Mouse (Mus musculus): Measurements from ENCODE around the gene Adgrl2.

The Adgrl2 gene

GRCm38 (mm10) chr3:148885184-148885583, 105.2 kb downstream of the Adgrl2 start:
- no peak for DNase-seq (ENCODE audit: low spot score)

GRCm38 (mm10) chr3:148881431-148881830, 108.9 kb downstream of the Adgrl2 start:
- DNase-seq (ENCODE audit: low spot score): no peak

GRCm38 (mm10) chr3:148872563-148872962, 117.8 kb downstream of the Adgrl2 start:
- no peak for DNase-seq (ENCODE audit: low spot score)

- DNase-seq (ENCODE audit: low spot score): no peak
These were observed 118.4 kb downstream of the Adgrl2 start for GRCm38 (mm10) chr3:148871792-148872464.

- no peak for DNase-seq (ENCODE audit: low spot score)
These were observed 122.7 kb downstream of the Adgrl2 start for GRCm38 (mm10) chr3:148867618-148868017.

- no peak for DNase-seq (ENCODE audit: low spot score)
These were observed 123.7 kb downstream of the Adgrl2 start for GRCm38 (mm10) chr3:148866633-148867032.

GRCm38 (mm10) chr3:148866053-148866452, 124.3 kb downstream of the Adgrl2 start:
- DNase-seq (ENCODE audit: low spot score): no peak

GRCm38 (mm10) chr3:148865234-148865633, 125.1 kb downstream of the Adgrl2 start:
- no peak for DNase-seq (ENCODE audit: low spot score)

- no peak for DNase-seq (ENCODE audit: low spot score)
These were observed 128.5 kb downstream of the Adgrl2 start for GRCm38 (mm10) chr3:148861860-148862259.

- no peak for DNase-seq (ENCODE audit: low spot score)
These were observed 135.9 kb downstream of the Adgrl2 start for GRCm38 (mm10) chr3:148854306-148854910.

GRCm38 (mm10) chr3:148853372-148853771, 137.0 kb downstream of the Adgrl2 start:
- DNase-seq (ENCODE audit: low spot score): no peak

- no peak for DNase-seq (ENCODE audit: low spot score)
These were observed 137.8 kb downstream of the Adgrl2 start for GRCm38 (mm10) chr3:148852556-148852955.

- DNase-seq (ENCODE audit: low spot score): no peak
These were observed 139.5 kb downstream of the Adgrl2 start for GRCm38 (mm10) chr3:148850821-148851220.

- DNase-seq (ENCODE audit: low spot score): no peak
These were observed 142.0 kb downstream of the Adgrl2 start for GRCm38 (mm10) chr3:148848366-148848765.

- no peak for DNase-seq (ENCODE audit: low spot score)
These were observed 146.2 kb downstream of the Adgrl2 start for GRCm38 (mm10) chr3:148844182-148844581.

GRCm38 (mm10) chr3:148842533-148842932, 147.8 kb downstream of the Adgrl2 start:
- DNase-seq (ENCODE audit: low spot score): no peak

GRCm38 (mm10) chr3:148838835-148839296, 151.5 kb downstream of the Adgrl2 start:
- no peak for DNase-seq (ENCODE audit: low spot score)

GRCm38 (mm10) chr3:148838095-148838834, 152.1 kb downstream of the Adgrl2 start:
- no peak for DNase-seq (ENCODE audit: low spot score)

- no peak for DNase-seq (ENCODE audit: low spot score)
These were observed 155.2 kb downstream of the Adgrl2 start for GRCm38 (mm10) chr3:148835136-148835535.

- no peak for DNase-seq (ENCODE audit: low spot score)
These were observed 157.1 kb downstream of the Adgrl2 start for GRCm38 (mm10) chr3:148833070-148833769.

GRCm38 (mm10) chr3:148832001-148832400, 158.4 kb downstream of the Adgrl2 start:
- no peak for DNase-seq (ENCODE audit: low spot score)

GRCm38 (mm10) chr3:148828519-148828918, 161.8 kb downstream of the Adgrl2 start:
- no peak for DNase-seq (ENCODE audit: low spot score)

All from left cerebral cortex, adult 11 months (tissue).